Mouse (Mus musculus) stomach, postnatal 0 days (tissue): ENCODE data around the gene Pde4b.

ENCODE experiments used
- CTCF ChIP-seq: IDR thresholded peaks from 2 replicates; pipeline ENCODE4 v1.5.1; 2016; ENCODE audit warnings: antibody characterized with exemption, low read depth, mild to moderate bottlenecking, moderate library complexity
- EP300 ChIP-seq: optimal IDR thresholded peaks from 2 replicates; pipeline ENCODE3; 2016; ENCODE audit warnings: antibody characterized with exemption

- TF ChIP-seq CTCF: no peak
- no peak for TF ChIP-seq EP300
Observed at GRCm38 (mm10) chr4:102316011-102316410, 228.7 kb downstream of the Pde4b start.
